Comparison of ENCODE assay signal across 8 mouse cellular contexts in the genomic region with DNA sequence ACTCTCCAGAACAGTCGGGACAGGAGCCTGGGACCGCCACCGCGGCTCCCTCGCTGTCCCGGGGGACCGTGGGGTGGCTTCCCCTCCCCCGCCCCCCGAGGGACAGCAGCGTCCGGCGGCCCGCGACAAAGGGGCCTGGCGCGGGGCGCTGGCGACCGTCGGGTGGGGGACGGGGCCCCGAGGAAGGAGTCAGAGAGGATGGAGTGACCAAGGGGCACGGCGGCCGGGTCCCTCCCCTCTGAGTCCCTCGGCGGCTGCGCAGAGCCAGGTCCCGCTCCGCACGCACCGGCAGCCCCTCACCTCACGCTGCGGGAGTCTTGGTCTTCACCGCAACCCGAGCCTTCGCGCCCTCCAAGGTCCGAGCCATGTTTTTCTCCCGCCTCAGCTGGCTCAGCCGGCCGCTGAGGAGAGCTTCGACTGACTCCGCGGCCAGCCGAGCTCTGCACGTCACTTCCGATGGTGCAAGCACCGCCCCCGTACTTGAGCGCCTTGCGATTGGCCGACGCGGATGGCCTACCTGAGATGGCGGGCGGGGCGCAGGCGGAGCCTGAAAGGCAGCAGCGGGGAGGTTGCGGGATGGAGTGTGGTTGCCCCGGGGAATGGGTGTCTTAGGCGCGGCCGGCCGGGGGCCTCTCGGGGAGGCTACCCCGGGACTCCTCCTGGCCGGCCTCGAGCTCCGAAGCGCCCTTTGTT. TPM values are rescaled to one million over a fixed set of nuclear protein-coding genes. Genes with fewer than 3 reads are reported as not detected.
A peak's percentile ranks its signal among the peaks of the same experiment; 100 is the strongest.
DNase-seq lines count a peak whose midpoint lies in the region; ATAC-seq lines count a peak whose summit lies in the region.

A gene (minus strand): TSS at position 446 of the 693 bp plus-strand sequence.

- peak; percentile 94 for DNase-seq in CD4-positive helper T cell, adult 2 months (ENCODE audit: low read depth, low spot score)
- peak; percentile 89 for DNase-seq in brain, embryonic 18.5 days (ENCODE audit: low read depth, low spot score)
- DNase-seq in kidney, postnatal 10 days: peak; percentile 98
- peak; percentile 82 to 89 for DNase-seq in natural killer cell, adult 2 months (ENCODE audit: low spot score in 2 of 2)

- 0 out of 2 replicates have a peak, but pooled peaks cover 4% of the 10 kb centered on the region for H3K36me3 ChIP-seq in heart, embryonic 13.5 days
- H3K36me3 ChIP-seq in liver, embryonic 12.5 days: no peaks in the 10 kb centered on the region
- H3K36me3 ChIP-seq in stomach, embryonic 15.5 days: no peaks in the 10 kb centered on the region

- peak within 1 kb of the TSS; percentile 77 for H3K4me2 ChIP-seq in heart, embryonic 13.5 days
- peak within 1 kb of the TSS; percentile 99 for H3K4me2 ChIP-seq in liver, embryonic 12.5 days
- H3K4me2 ChIP-seq in stomach, embryonic 15.5 days: peak within 1 kb of the TSS; percentile 92

- H3K4me1 ChIP-seq in heart, embryonic 13.5 days: peaks cover 30% of the 10 kb centered on the region
- peaks cover 26% of the 10 kb centered on the region for H3K4me1 ChIP-seq in liver, embryonic 12.5 days
- H3K4me1 ChIP-seq in stomach, embryonic 15.5 days: 0 out of 2 replicates have a peak, but pooled peaks cover 6% of the 10 kb centered on the region

- peak within 1 kb of the TSS; percentile 95 for H3K9ac ChIP-seq in heart, embryonic 13.5 days
- H3K9ac ChIP-seq in liver, embryonic 12.5 days: peak within 1 kb of the TSS; percentile 85
- H3K9ac ChIP-seq in stomach, embryonic 15.5 days: peak within 1 kb of the TSS; percentile 82

- peak within 1 kb of the TSS; percentile 87 for H3K27ac ChIP-seq in heart, embryonic 13.5 days (replicated peaks)
- H3K27ac ChIP-seq in liver, embryonic 12.5 days: peak within 1 kb of the TSS; percentile 72
- peak within 1 kb of the TSS; percentile 94 for H3K27ac ChIP-seq in stomach, embryonic 15.5 days

- WGBS in heart, embryonic 13.5 days: under 1% methylated on average over 58 of the region's 72 CpGs
- under 1% methylated on average over 56 of the region's 72 CpGs for WGBS in liver, embryonic 12.5 days (ENCODE audit: insufficient replicate concordance)
- WGBS in stomach, embryonic 15.5 days: under 1% methylated on average over 57 of the region's 72 CpGs

- no peaks in the 10 kb centered on the region for H3K27me3 ChIP-seq in heart, embryonic 13.5 days (replicated peaks)
- peaks cover 24% of the 10 kb centered on the region for H3K27me3 ChIP-seq in liver, embryonic 12.5 days (replicated peaks)
- H3K27me3 ChIP-seq in stomach, embryonic 15.5 days (replicated peaks): no peaks in the 10 kb centered on the region

- 0 out of 2 replicates have a peak, but pooled peaks have one; percentile 25 for ATAC-seq in erythroid progenitor cell, adult 5-6 weeks (replicated peaks; ENCODE audit: low FRiP score, poor library complexity, severe bottlenecking)
- ATAC-seq in heart, embryonic 13.5 days (ENCODE audit: extremely low read depth, insufficient number of reproducible peaks, low FRiP score, low TSS enrichment): peak; percentile 97
- peak; percentile 99 for ATAC-seq in liver, embryonic 12.5 days
- peak; percentile 97 for ATAC-seq in stomach, embryonic 15.5 days (ENCODE audit: insufficient read depth, low FRiP score, low read depth)

- no peaks in the 10 kb centered on the region for H3K9me3 ChIP-seq in heart, embryonic 13.5 days
- H3K9me3 ChIP-seq in liver, embryonic 12.5 days (replicated peaks): no peaks in the 10 kb centered on the region
- H3K9me3 ChIP-seq in stomach, embryonic 15.5 days: no peaks in the 10 kb centered on the region

- peak within 1 kb of the TSS; percentile 84 for H3K4me3 ChIP-seq in heart, embryonic 13.5 days
- H3K4me3 ChIP-seq in liver, embryonic 12.5 days: peak within 1 kb of the TSS; percentile 85
- peak within 1 kb of the TSS; percentile 77 for H3K4me3 ChIP-seq in stomach, embryonic 15.5 days (replicated peaks)

RNA-seq across cellular contexts. Expression of the gene that starts here (rescaled TPM):
- total RNA-seq in erythroid progenitor cell, adult 5-6 weeks (2015; ENCODE audit: low replicate concordance): 5.0 and 11.3 TPM in 2 replicates
- total RNA-seq in erythroid progenitor cell, adult 5-6 weeks (2017; ENCODE audit: low replicate concordance): 2.3 and 10.9 TPM in 2 replicates
- polyA plus RNA-seq in heart, embryonic 13.5 days (2015; fragmentation: Nextera tagmentation; extraction: Ambion mirVana): 14.1 and 14.4 TPM in 2 replicates
- polyA plus RNA-seq in liver, embryonic 12.5 days (2016; fragmentation: Nextera tagmentation; extraction: Ambion mirVana): 8.9 and 9.4 TPM in 2 replicates
- polyA plus RNA-seq in stomach, embryonic 15.5 days (2015; fragmentation: Nextera tagmentation; extraction: Ambion mirVana): 26.4 TPM in 2 replicates

Comparison
In these comparisons a context has a peak if more than half of its experiments do, and no peak if none do; other contexts are left out.
1. Peak in every context shown above with its lines: DNase-seq, ATAC-seq, H3K4me3 ChIP-seq and H3K27ac ChIP-seq.
2. ATAC-seq: peak in every context shown above with its lines; median percentile 99 in liver, embryonic 12.5 days; 97 in heart, embryonic 13.5 days; 97 in stomach, embryonic 15.5 days; 25 in erythroid progenitor cell, adult 5-6 weeks.